10 mouse cellular contexts compared by ENCODE assay signal in the genomic region with DNA sequence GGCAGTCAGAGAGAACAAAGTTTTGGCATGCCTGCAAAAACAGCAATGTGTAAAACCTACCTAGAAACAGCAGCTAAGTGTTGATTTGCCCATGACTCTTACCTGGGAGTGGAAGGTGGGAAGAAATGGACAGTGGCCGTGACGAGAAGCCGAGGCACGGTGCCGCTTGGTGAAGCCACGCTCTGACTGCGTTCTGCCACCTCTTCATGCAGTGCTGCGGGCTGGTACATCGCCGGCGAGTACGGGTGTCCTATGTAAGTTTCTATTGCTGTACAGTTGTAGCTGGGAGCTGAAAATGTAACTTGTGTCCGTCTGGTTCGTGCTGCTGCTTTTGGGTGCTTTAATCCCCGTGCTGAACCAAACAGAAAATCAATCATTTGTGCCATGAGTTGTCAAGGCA.
DNase-seq lines count a peak whose midpoint lies in the region; ATAC-seq and TF ChIP-seq lines count a peak whose summit lies in the region.
"Had no signal": no experiment of that assay in that cellular context is flagged by ENCODE, and none has a peak within 500 bp of the region (broad histone marks: within the 10 kb centered on the region; RNA-seq: fewer than 3 reads in every experiment).

No protein-coding gene starts in this region.

- WGBS in embryonic facial prominence, embryonic 14.5 days: 76% methylated on average over 15 of the region's 15 CpGs
- WGBS in limb, embryonic 14.5 days: 73% methylated on average over 15 of the region's 15 CpGs

- H3K9ac ChIP-seq in embryonic facial prominence, embryonic 14.5 days (ENCODE audit: low read depth, low read length): no peak overlapping the region
- H3K9ac ChIP-seq in limb, embryonic 14.5 days (ENCODE audit: low read depth, low read length, severe bottlenecking): no peak overlapping the region

- peak overlapping the region; percentile 93 for H3K27ac ChIP-seq in left cerebral cortex, adult 2 months
- no peak overlapping the region for H3K27ac ChIP-seq in embryonic facial prominence, embryonic 14.5 days (replicated peaks; ENCODE audit: low read depth, low read length)
- 0 out of 2 replicates have a peak overlapping the region, but pooled peaks have one; percentile 43 for H3K27ac ChIP-seq in limb, embryonic 14.5 days (replicated peaks; ENCODE audit: low read depth, low read length)

- no peaks in the 10 kb centered on the region for H3K9me3 ChIP-seq in embryonic facial prominence, embryonic 14.5 days (ENCODE audit: control insufficient read depth, low read length)
- H3K9me3 ChIP-seq in limb, embryonic 14.5 days (ENCODE audit: control insufficient read depth, low read length): no peaks in the 10 kb centered on the region

- peak; percentile 26 to 42 for DNase-seq in left cerebral cortex, adult 2 months (ENCODE audit: extremely low spot score in 1 of 2, low spot score in 2 of 2)
- DNase-seq in left cerebral cortex, adult 8-10 months (ENCODE audit: low spot score in 2 of 2): no peak
- no peak for DNase-seq in embryonic facial prominence, embryonic 14.5 days (ENCODE audit: low spot score)
- DNase-seq in limb, embryonic 14.5 days (ENCODE audit: low spot score): no peak
- DNase-seq in right cerebral cortex, postnatal 25 days: peak; percentile 43
- no peak for DNase-seq in lung, postnatal 10 days
- DNase-seq in lung, postnatal 25 days (ENCODE audit: low spot score): no peak
- no peak for DNase-seq in gastrocnemius, adult 18-20 months (ENCODE audit: low spot score)
- DNase-seq: kidney, postnatal 14 days; thymus, adult 2 months had no signal

- no peak for TF ChIP-seq CTCF in left cerebral cortex, adult 2 months (IDR thresholded peaks at IDR 0.05)

- H3K27me3 ChIP-seq in embryonic facial prominence, embryonic 14.5 days (replicated peaks; ENCODE audit: control insufficient read depth, insufficient read depth, low read length): no peaks in the 10 kb centered on the region
- no peaks in the 10 kb centered on the region for H3K27me3 ChIP-seq in limb, embryonic 14.5 days (ENCODE audit: control insufficient read depth, insufficient read depth, low read length)

- H3K4me2 ChIP-seq in embryonic facial prominence, embryonic 14.5 days (ENCODE audit: low read depth, low read length): peak overlapping the region; percentile 24; the same call in 1 of the 2 replicates
- peak overlapping the region; percentile 21; the same call in 1 of the 2 replicates for H3K4me2 ChIP-seq in limb, embryonic 14.5 days (replicated peaks; ENCODE audit: low read depth, low read length, severe bottlenecking)

- no peak for ATAC-seq in embryonic facial prominence, embryonic 14.5 days (ENCODE audit: low read depth)
- ATAC-seq in limb, embryonic 14.5 days (ENCODE audit: low FRiP score, low read depth): no peak

- no peaks in the 10 kb centered on the region for H3K36me3 ChIP-seq in embryonic facial prominence, embryonic 14.5 days (ENCODE audit: control insufficient read depth, insufficient read depth, low read length)
- no peaks in the 10 kb centered on the region for H3K36me3 ChIP-seq in limb, embryonic 14.5 days (ENCODE audit: control insufficient read depth, insufficient read depth, low read length)

- no peak for TF ChIP-seq POLR2A in limb, embryonic 14.5 days (IDR thresholded peaks at IDR 0.05; ENCODE audit: borderline replicate concordance, extremely low read depth, insufficient read depth, insufficient read length)

- 0 out of 2 replicates have a peak, but pooled peaks cover 3% of the 10 kb centered on the region for H3K4me1 ChIP-seq in embryonic facial prominence, embryonic 14.5 days (ENCODE audit: control insufficient read depth, insufficient read depth, low read length)
- peaks cover 12% of the 10 kb centered on the region; the same call in 1 of the 2 replicates for H3K4me1 ChIP-seq in limb, embryonic 14.5 days (ENCODE audit: control insufficient read depth, insufficient read depth, low read length)

- H3K4me3 ChIP-seq in left cerebral cortex, adult 2 months: peak overlapping the region; percentile 55
- H3K4me3 ChIP-seq in embryonic facial prominence, embryonic 14.5 days (ENCODE audit: low read depth, low read length): no peak overlapping the region
- no peak overlapping the region for H3K4me3 ChIP-seq in limb, embryonic 14.5 days (replicated peaks; ENCODE audit: low read length)

- intact Hi-C loops in left cerebral cortex, adult 2 months (cut with DNase I): loop anchor here (1.0 kb wide), 1 partner anchor 20 kb away; no protein-coding TSS in a partner anchor

Comparison
In these comparisons a context has a peak if more than half of its experiments do, and no peak if none do; other contexts are left out.
1. DNase-seq: peak in left cerebral cortex, adult 2 months (2 of 2) and right cerebral cortex, postnatal 25 days (single experiment); none in left cerebral cortex, adult 8-10 months (0 of 2), embryonic facial prominence, embryonic 14.5 days (single experiment), limb, embryonic 14.5 days (single experiment), lung, postnatal 10 days (single experiment), lung, postnatal 25 days (single experiment) and gastrocnemius, adult 18-20 months (single experiment).